Mouse (Mus musculus) hindbrain, embryonic 14.5 days (tissue): ENCODE results near the gene Ifi27l2b. TPM values are rescaled to one million over a fixed set of nuclear protein-coding genes. Genes with fewer than 3 reads are reported as not detected.
"Not testable (repeated sequence)": the region's sequence is repeated elsewhere in the genome, so short reads cannot be mapped to it uniquely, and the experiment has no call there.

Experiments
- ATAC-seq: fragments of 200-750 bp; cut with Nextera tagmentation; 2 replicates; pipeline ENCODE4 v1.8.0; 2017; ENCODE audit warnings: moderate number of reproducible peaks, mild to moderate bottlenecking, moderate TSS enrichment, moderate library complexity; ENCODE audit not compliant: low FRiP score
- DNase-seq: peaks from one replicate; pipeline ENCODE4 v3.0.0-alpha.2; 2015; ENCODE audit warnings: low spot score
- H3K27ac ChIP-seq: fragments of 300-500 bp; sonication (generic); 2 replicates; pipeline ENCODE4 v1.5.1; 2014; ENCODE audit warnings: mild to moderate bottlenecking, moderate library complexity
- H3K27me3 ChIP-seq: fragments of 300-500 bp; sonication (generic); 2 replicates; pipeline ENCODE4 v1.6.1; 2014; ENCODE audit warnings: mild to moderate bottlenecking, low read length, mixed read lengths; ENCODE audit not compliant: control insufficient read depth, insufficient read depth
- H3K36me3 ChIP-seq: fragments of 300-500 bp; sonication (generic); replicated peaks from 2 replicates; pipeline ENCODE4 v1.6.1; 2014; ENCODE audit not compliant: control insufficient read depth, insufficient read depth
- H3K4me1 ChIP-seq: fragments of 300-500 bp; sonication (generic); replicated peaks from 2 replicates; pipeline ENCODE4 v1.6.1; 2014; ENCODE audit warnings: antibody characterized with exemption, low read length, mixed read lengths; ENCODE audit not compliant: control insufficient read depth, insufficient read depth
- H3K4me2 ChIP-seq: fragments of 300-500 bp; sonication (generic); replicated peaks from 2 replicates; pipeline ENCODE4 v1.6.1; 2014; ENCODE audit warnings: mild to moderate bottlenecking, moderate library complexity
- H3K4me3 ChIP-seq: fragments of 300-500 bp; sonication (generic); replicated peaks from 2 replicates; pipeline ENCODE4 v1.5.1; 2014; ENCODE audit warnings: mild to moderate bottlenecking, low read length
- H3K9ac ChIP-seq: fragments of 300-500 bp; sonication (generic); 2 replicates; pipeline ENCODE4 v1.6.1; 2014
- H3K9me3 ChIP-seq: fragments of 300-500 bp; sonication (generic); 2 replicates; pipeline ENCODE4 v1.6.1; 2016; ENCODE audit warnings: low read length; ENCODE audit not compliant: control insufficient read depth
- WGBS: fragments of 180-500 bp; shearing (Covaris S2); extraction: QIAGEN DNeasy Blood & Tissue Kit; methylation state at CpG from one replicate; pipeline ENCODE4 v1.1.7; 2014; 5-methylcytosine and 5-hydroxymethylcytosine counted together
- polyA plus RNA-seq: library from polyadenylated mRNA; unstranded; fragments of >200 nt; fragmentation: Nextera tagmentation; extraction: Ambion mirVana; gene quantifications from 2 replicates; pipeline ENCODE4 v1.2.1, GENCODE M21; 2014

The Ifi27l2b gene
- polyA plus RNA-seq, 1 experiment from 2014 or later, result not detected

DNA sequence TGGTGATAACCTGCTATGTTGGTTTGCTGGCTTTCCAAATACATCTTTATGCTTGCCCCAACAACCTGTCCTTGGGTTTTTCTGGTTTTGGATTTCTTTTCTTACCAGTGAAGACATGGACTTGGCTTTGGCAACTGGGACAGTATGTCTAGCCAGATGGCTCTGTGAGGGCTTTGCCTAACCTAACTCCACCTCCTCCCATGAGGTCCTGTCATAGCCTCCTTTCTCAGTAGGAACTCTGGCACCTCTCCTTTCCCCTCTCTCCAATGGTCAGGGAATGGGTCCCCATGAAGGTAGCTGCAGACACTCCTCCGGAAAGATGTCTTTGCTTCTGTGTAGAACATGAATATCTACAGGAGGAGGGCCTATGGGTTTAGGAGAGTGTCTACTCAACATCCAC is 29.7 kb upstream of the Ifi27l2b start:
- H3K4me2 ChIP-seq, result no peak overlapping the region
- no peaks in the 10 kb centered on the region for H3K4me1 ChIP-seq
- no peaks in the 10 kb centered on the region for H3K36me3 ChIP-seq
- no peaks in the 10 kb centered on the region for H3K27me3 ChIP-seq
- H3K27ac ChIP-seq, result no peak overlapping the region
- ATAC-seq, result no peak
- H3K9me3 ChIP-seq, result no peaks in the 10 kb centered on the region
- no peak overlapping the region for H3K4me3 ChIP-seq
- H3K9ac ChIP-seq, result no peak overlapping the region
- DNase-seq, result no peak
- 95% methylated on average over 1 of the region's 1 CpGs for WGBS

DNA sequence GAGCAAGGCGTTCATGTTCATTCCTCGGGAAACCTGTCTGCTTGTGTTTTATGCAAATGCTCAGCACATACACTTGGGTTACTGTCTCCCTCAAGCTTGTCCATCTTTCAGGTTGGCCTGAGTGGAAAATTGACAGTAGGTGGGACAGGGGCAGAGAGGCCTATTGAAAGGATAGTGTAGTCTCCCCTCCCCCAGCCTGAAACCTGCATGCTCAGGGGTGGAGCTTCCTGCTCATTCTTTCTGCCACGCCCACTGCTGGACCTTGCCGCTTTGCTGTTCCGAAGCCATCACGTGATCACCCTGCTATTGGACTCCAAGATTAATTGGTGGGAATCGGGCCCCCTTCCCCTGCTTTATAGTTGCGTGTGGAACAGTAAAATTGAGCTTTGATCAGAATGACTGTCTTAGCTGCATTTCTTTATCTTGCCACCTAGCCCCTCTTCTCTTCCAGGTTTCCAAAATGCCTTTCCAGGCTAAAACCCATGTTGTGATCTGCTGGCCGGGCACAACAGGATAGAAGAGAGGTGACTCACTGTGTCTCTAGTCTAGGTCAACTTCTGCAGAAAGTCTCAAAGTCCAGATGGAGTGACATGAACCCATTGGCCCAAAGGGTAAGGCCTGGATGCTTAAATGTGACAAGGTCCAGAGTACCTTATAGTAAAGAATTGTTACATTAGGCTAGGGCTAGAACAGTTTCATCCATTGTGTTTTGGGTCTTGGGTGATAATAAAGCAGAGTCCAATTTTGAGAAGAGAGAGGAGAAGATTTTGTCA is 27.4 kb upstream of the Ifi27l2b start:
- DNase-seq, H3K27me3 ChIP-seq, ATAC-seq, H3K27ac ChIP-seq, H3K4me2 ChIP-seq, H3K9me3 ChIP-seq, H3K36me3 ChIP-seq, H3K4me1 ChIP-seq, H3K4me3 ChIP-seq, H3K9ac ChIP-seq: not testable (repeated sequence)
- WGBS, result 67% methylated on average over 9 of the region's 9 CpGs

DNA sequence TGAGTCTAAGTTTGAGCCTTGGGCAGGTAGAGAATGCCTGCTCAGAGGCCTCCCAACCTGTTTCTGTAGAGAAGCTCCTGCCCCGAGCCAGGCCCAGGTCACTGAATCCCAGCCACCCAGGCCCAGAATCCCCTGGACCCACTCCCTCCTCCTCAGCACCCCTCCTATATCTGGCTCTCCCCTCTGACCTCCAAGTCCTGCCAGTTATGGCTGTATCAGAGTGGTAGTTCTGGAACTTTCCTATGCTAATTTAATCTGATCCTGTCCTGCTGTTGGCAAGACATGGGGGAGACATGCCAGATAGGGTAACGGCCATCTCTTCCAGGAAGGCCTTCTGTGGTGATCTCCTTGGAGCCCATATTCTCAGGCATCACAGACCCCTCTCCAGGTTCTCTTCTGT is 25.8 kb upstream of the Ifi27l2b start:
- Histone ChIP-seq H3K4me3 (no peak overlapping the region), H3K9me3 (no peaks in the 10 kb centered on the region), H3K4me1 (no peaks in the 10 kb centered on the region), H3K9ac (no peak overlapping the region), H3K4me2 (no peak overlapping the region), H3K27ac (no peak overlapping the region), H3K36me3 (no peaks in the 10 kb centered on the region), H3K27me3 (no peaks in the 10 kb centered on the region)
- ATAC-seq (no peak), DNase-seq (no peak)
- 83% methylated on average over 2 of the region's 2 CpGs for WGBS

DNA sequence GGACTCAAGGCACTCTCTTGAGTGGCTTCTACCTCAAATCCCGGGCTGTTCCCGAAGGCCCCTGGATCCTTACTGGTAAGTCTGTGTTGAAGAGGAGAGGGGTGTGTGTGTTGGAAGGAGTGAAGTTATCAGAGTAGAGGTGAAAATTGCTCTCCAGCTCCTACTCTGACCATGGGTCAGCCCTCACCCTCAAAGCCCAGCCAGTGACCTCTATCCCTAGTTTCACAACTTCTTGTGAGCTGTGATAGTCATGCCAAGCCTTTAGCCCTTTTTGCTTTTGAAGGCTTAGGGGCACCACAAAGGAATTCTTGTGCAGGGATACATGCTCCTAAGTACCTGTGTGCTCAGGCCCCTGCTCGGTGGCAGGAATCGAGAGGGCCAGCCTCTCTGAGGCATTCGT is 24.6 kb upstream of the Ifi27l2b start:
- DNase-seq (no peak), ATAC-seq (no peak)
- Histone ChIP-seq H3K4me1 (no peaks in the 10 kb centered on the region), H3K27me3 (no peaks in the 10 kb centered on the region), H3K36me3 (no peaks in the 10 kb centered on the region), H3K27ac (no peak overlapping the region), H3K4me2 (no peak overlapping the region), H3K4me3 (no peak overlapping the region), H3K9me3 (no peaks in the 10 kb centered on the region), H3K9ac (no peak overlapping the region)
- 83% methylated on average over 5 of the region's 5 CpGs for WGBS

DNA sequence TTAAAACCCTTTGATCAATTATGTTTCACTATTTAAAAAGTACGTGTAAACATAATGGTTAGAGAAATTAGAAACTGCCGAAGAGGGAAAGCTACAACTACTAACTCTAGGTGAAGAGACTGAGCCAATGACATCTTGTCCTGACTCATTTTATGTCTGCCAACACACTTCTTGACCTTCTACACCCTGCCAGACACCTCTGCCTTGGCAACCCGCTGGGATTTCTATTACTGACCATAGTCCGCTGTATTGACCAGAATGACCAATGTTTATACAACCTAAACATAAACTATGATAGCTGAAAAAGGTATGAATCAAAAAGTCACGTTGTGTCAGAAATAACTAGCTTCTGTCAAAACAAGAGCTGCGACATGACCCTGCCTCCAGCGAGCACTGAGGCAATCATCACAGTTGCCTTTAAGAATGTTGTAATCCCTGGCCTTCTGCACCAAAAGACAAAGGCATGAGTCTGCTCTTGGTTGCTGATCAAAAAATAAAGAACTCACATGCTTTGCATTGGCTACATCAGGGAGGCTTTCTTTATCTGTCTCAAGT is 20.5 kb upstream of the Ifi27l2b start:
- WGBS, result 84% methylated on average over 7 of the region's 7 CpGs
- no peak overlapping the region for H3K9ac ChIP-seq
- DNase-seq, result no peak
- no peak for ATAC-seq
- no peak overlapping the region for H3K4me2 ChIP-seq
- H3K27ac ChIP-seq, result no peak overlapping the region
- no peaks in the 10 kb centered on the region for H3K4me1 ChIP-seq
- no peaks in the 10 kb centered on the region for H3K9me3 ChIP-seq
- no peaks in the 10 kb centered on the region for H3K36me3 ChIP-seq
- no peak overlapping the region for H3K4me3 ChIP-seq
- no peaks in the 10 kb centered on the region for H3K27me3 ChIP-seq

DNA sequence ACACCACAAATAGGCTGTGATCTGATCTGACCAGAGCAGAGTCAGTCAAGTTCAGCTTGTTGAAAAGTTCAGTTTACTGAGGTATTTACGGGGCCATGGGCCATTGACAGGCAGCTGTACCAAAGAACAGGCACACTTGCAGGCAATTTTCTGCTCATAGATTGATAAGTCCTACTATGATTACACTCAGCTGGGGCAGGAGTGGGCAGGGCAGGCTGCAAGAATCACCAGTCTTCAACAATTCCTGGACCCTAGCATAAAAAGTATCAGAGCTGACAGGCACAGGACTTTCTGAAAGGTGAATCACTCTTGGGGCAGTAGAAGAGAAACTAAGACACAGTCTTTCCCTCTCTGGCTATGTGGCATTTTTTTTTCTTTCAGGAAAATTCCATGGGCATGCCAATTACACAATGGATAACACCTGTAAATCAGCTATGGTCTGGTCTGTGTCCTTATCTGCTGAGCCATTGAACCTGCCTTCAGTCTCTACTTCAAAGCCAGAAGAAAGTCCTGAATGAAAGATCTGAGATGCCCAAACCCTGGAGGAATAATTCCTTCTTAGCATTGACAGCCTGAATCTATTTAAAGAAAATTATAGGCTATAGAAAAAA is 19.9 kb upstream of the Ifi27l2b start:
- 83% methylated on average over 1 of the region's 1 CpGs for WGBS
- H3K4me2 ChIP-seq, result no peak overlapping the region
- no peaks in the 10 kb centered on the region for H3K4me1 ChIP-seq
- H3K27ac ChIP-seq, result no peak overlapping the region
- no peak for DNase-seq
- H3K9ac ChIP-seq, result no peak overlapping the region
- no peaks in the 10 kb centered on the region for H3K27me3 ChIP-seq
- ATAC-seq, result no peak
- H3K36me3 ChIP-seq, result no peaks in the 10 kb centered on the region
- H3K9me3 ChIP-seq, result no peaks in the 10 kb centered on the region
- H3K4me3 ChIP-seq, result no peak overlapping the region

DNA sequence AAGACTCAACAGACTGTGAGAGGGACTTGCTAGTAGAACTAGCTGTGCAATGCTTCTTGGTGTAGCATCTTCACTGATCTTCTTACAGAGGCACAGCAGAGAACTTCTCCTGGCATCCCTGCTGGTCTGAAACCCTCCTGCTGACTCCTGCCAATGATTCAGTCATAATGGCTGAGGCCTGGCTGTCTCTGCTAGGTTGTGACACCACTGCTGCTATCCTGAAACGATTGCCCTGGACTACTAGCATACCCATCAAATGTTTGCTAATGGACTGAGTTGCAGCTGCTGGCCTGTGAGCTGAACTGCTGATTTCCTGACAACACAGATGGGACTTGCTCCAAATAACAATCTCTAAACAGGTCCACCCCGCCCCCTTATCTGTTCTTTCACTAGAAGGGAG is 17.5 kb upstream of the Ifi27l2b start:
- ATAC-seq, result no peak
- Histone ChIP-seq H3K9ac (no peak overlapping the region), H3K27me3 (no peaks in the 10 kb centered on the region), H3K27ac (no peak overlapping the region), H3K9me3 (no peaks in the 10 kb centered on the region), H3K4me1 (no peaks in the 10 kb centered on the region), H3K4me2 (no peak overlapping the region), H3K36me3 (no peaks in the 10 kb centered on the region), H3K4me3 (no peak overlapping the region)
- no peak for DNase-seq
- WGBS, result 43% methylated on average over 2 of the region's 2 CpGs

DNA sequence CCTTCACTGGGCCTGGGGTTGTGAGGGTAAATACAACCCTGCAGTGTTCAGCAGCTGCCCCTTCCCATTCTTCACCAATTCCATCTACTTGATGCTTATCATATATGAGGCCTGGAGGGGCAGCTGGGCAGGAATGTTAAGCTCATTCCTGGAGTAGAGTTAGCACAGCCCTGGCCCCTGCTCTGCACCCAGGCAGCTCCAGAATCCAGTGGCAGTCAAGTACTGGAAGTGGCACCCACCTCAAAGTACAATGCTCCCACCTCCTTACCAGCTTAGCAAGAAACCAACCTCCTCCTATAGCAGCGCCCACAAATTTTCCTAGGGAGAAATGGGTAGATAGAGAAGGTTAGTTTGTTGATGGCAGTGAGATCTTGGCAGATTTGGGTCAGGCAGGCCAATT is 296 bp downstream of the Ifi27l2b start:
- H3K4me2 ChIP-seq, H3K9ac ChIP-seq, H3K4me3 ChIP-seq, H3K4me1 ChIP-seq, ATAC-seq, DNase-seq, H3K36me3 ChIP-seq, H3K9me3 ChIP-seq, H3K27ac ChIP-seq, H3K27me3 ChIP-seq: not testable (repeated sequence)
- no CpG with 5 or more reads among the region's 1 CpGs for WGBS

DNA sequence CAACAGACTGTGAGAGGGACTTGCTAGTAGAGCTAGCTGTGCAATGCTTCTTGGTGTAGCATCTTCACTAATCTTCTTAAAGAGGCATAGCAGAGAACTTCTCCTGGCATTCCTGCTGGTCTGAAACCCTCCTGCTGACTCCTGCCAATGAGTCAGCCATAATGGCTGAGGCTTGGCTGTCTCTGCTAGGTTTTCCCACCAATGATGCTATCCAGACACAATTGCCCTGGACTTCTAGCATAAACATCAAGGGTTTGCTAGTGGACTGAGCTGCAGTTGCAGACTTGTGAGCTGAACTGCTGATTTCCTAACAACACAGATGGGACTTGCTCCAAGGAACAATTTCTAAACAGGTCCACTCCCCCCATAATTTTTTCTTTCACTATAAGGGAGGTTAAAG is 3.7 kb downstream of the Ifi27l2b start:
- no peak overlapping the region for H3K9ac ChIP-seq
- H3K36me3 ChIP-seq, result no peaks in the 10 kb centered on the region
- H3K4me1 ChIP-seq, result no peaks in the 10 kb centered on the region
- H3K9me3 ChIP-seq, result no peaks in the 10 kb centered on the region
- no peak overlapping the region for H3K27ac ChIP-seq
- no peak overlapping the region for H3K4me3 ChIP-seq
- H3K27me3 ChIP-seq, result no peaks in the 10 kb centered on the region
- H3K4me2 ChIP-seq, result no peak overlapping the region
- ATAC-seq (no peak), DNase-seq (no peak)
